Mouse (Mus musculus) right cerebral cortex, adult 2 months (tissue): ENCODE measurements around the gene Acap1.
"Not testable (repeated sequence)": the region's sequence is repeated elsewhere in the genome, so short reads cannot be mapped to it uniquely, and the experiment has no call there.

ENCODE experiments used
- DNase-seq, 2 experiments: peaks; one replicate each; pipeline ENCODE4 v3.0.0; 2021 to 2022; ENCODE audit warnings: low spot score in 2 of 2

Gene Acap1

GRCm38 (mm10) chr11:69921114-69922011 is 26.0 kb upstream of the Acap1 start, which contains the start of gene Eif5a:
Gene Eif5a (minus strand): TSS chr11:69921958.
- peak; percentile 100 for DNase-seq

GRCm38 (mm10) chr11:69920266-69921031 is 25.1 kb upstream of the Acap1 start:
- DNase-seq = no peak

GRCm38 (mm10) chr11:69919661-69920265 is 24.4 kb upstream of the Acap1 start:
- DNase-seq = peak; percentile 43 to 47

GRCm38 (mm10) chr11:69919053-69919452 is 23.7 kb upstream of the Acap1 start:
- no peak for DNase-seq

GRCm38 (mm10) chr11:69918118-69918517 is 22.8 kb upstream of the Acap1 start:
- no peak for DNase-seq

- DNase-seq = no peak
Observed at GRCm38 (mm10) chr11:69917379-69917948, 22.1 kb upstream of the Acap1 start.

GRCm38 (mm10) chr11:69916652-69917378 is 21.5 kb upstream of the Acap1 start:
- not testable (repeated sequence) for DNase-seq

GRCm38 (mm10) chr11:69915667-69916627 is 20.6 kb upstream of the Acap1 start:
- DNase-seq = no peak

GRCm38 (mm10) chr11:69914917-69915430 is 19.6 kb upstream of the Acap1 start:
- no peak for DNase-seq

GRCm38 (mm10) chr11:69914372-69914764 is 19.0 kb upstream of the Acap1 start:
- DNase-seq = no peak

GRCm38 (mm10) chr11:69913554-69914371 is 18.4 kb upstream of the Acap1 start, which contains the start of gene Gps2:
Gene Gps2 (plus strand): TSS chr11:69913888.
- DNase-seq = peak; percentile 95 to 96

- DNase-seq = no peak
Observed at GRCm38 (mm10) chr11:69912716-69913530, 17.6 kb upstream of the Acap1 start.

GRCm38 (mm10) chr11:69911701-69912100 is 16.4 kb upstream of the Acap1 start:
- DNase-seq = no peak

- no peak for DNase-seq
Observed at GRCm38 (mm10) chr11:69910781-69911560, 15.6 kb upstream of the Acap1 start.

GRCm38 (mm10) chr11:69910177-69910576 is 14.8 kb upstream of the Acap1 start:
- no peak for DNase-seq

GRCm38 (mm10) chr11:69909174-69909573 is 13.8 kb upstream of the Acap1 start:
- DNase-seq = no peak

- DNase-seq = no peak
Observed at GRCm38 (mm10) chr11:69908645-69909044, 13.3 kb upstream of the Acap1 start.
